Mouse (Mus musculus): ENCODE measurements around the gene Adra2b. TPM values are rescaled to one million over a fixed set of nuclear protein-coding genes. Genes with fewer than 3 reads are reported as not detected.

The Adra2b gene
- 0.18 and 0.41 TPM in 2 replicates for polyA plus RNA-seq (2015; fragmentation: Nextera tagmentation; extraction: Ambion mirVana)

DNA sequence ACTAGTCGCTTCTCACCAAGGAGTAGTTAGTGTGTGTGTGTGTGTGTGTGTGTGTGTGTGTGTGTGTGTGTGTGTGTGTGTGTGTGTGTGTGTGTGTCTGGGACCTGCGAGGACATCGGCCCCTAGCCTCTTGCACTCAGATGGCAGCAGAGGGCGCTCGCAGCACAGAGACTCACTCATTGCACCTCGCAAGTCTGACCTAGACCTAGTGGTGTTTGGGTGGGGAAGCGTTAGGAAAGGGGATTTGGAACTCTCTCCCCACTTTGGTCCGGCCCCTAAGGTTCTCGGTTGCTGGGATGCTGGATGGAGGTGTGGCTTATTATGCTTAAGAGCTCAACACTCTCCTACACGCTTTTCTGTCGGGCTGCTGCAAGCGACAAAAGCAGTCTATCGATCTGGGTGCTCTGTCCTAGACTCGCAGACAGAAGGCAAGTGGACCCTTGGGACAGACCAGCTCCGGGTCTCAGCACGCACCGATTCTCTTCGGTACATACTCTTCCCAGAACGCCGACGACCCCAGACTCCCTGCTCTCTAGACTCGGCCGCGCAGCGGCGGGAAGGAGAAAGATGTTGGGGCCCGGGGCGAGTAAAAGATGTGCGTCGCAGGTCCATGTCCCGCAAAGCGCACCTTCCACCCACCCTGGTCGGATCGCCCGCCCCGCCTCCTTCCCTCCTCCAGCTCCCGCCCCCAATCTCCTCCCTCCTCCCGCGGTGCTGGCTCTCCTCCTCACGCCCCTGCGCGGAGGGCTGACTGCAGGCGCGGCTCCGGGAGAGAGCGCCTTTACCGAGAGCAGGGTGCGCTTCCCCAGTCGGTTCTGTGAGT lies at the start of gene Adra2b:
Gene Adra2b, plus strand, starts transcription at position 750 of the 823 bp plus-strand sequence.
- peak within 1 kb of the TSS; percentile 41 for H3K4me3 ChIP-seq
- no peaks in the 10 kb centered on the region for H3K9me3 ChIP-seq
- peak within 1 kb of the TSS; percentile 74 for H3K4me2 ChIP-seq
- WGBS, result under 1% methylated on average over 47 of the region's 49 CpGs
- peaks cover 70% of the 10 kb centered on the region for H3K27me3 ChIP-seq
- no peak within 1 kb of the TSS for H3K9ac ChIP-seq
- H3K4me1 ChIP-seq, result peaks cover 16% of the 10 kb centered on the region
- no peak within 1 kb of the TSS for H3K27ac ChIP-seq
- H3K36me3 ChIP-seq, result no peaks in the 10 kb centered on the region
- peak; percentile 67; the same call in 1 of the 2 replicates for ATAC-seq (ENCODE audit: borderline replicate concordance, extremely low read depth, low FRiP score, low TSS enrichment)

DNA sequence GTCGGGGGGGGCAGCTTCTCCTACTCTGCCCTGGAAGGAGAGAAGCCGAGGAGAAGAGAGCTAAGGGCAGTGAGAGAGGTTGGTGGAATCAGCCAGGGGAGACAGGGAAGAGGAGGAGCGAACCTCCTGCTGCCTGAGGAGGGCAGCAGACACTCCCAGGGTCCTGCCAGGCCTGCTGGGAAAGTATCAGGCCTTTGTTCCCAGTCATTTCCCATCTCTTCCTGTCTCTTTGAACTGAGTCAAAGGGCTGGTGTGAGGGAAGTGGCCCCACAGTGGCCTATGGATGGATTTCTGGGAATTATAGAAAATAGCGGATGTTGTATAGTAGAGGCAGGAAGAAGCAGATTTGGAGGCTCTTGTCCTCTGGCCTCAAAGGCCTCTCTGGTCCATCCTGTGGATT lies 49.1 kb upstream of the Adra2b start:
- Histone ChIP-seq H3K4me2 (no peak overlapping the region), H3K9me3 (no peaks in the 10 kb centered on the region), H3K4me3 (no peak overlapping the region), H3K4me1 (no peaks in the 10 kb centered on the region), H3K27ac (peak overlapping the region; percentile 70), H3K9ac (no peak overlapping the region), H3K36me3 (no peaks in the 10 kb centered on the region), H3K27me3 (no peaks in the 10 kb centered on the region)
- 0 out of 2 replicates have a peak, but pooled peaks have one; percentile 35 for ATAC-seq (ENCODE audit: borderline replicate concordance, extremely low read depth, low FRiP score, low TSS enrichment)
- WGBS, result 44% methylated on average over 4 of the region's 4 CpGs

DNA sequence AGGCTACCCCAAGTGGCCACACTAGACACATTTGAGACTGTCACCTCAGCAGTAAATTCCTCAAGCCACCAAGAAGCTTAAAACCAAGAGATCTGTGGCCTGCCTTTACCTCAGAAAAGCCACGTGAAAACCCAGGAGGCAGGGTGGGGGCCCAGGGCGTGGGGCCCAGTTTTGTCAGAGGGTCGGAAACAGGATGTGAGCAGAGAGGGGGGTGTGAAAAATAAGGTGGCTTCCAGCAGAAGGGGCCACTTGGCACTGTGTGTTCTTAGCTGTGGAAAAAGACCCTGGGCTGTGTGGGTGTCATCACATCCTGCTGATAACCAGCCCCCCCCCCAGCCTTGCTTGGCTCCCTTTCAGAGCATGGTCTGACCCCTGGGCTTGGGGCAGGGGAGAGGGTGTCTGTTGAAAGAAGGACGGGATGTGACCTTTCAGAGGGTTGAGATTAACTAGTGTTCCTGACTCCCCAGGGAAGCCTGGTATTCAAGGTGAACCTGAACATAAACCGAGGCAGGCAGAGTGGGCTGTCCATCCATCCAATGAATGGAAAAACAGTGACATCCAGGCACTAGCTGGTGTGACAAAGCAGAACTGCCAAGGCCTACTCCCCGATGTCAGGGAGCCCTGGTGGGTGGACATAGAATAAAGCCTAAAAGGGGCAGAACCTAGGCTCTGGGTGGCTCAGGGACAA lies 48.4 kb upstream of the Adra2b start:
- Histone ChIP-seq H3K27ac (peak overlapping the region; percentile 70), H3K9ac (no peak overlapping the region), H3K9me3 (no peaks in the 10 kb centered on the region), H3K4me2 (no peak overlapping the region), H3K4me3 (no peak overlapping the region), H3K27me3 (no peaks in the 10 kb centered on the region), H3K36me3 (no peaks in the 10 kb centered on the region), H3K4me1 (no peaks in the 10 kb centered on the region)
- ATAC-seq (ENCODE audit: borderline replicate concordance, extremely low read depth, low FRiP score, low TSS enrichment), result no peak
- 43% methylated on average over 6 of the region's 6 CpGs for WGBS

DNA sequence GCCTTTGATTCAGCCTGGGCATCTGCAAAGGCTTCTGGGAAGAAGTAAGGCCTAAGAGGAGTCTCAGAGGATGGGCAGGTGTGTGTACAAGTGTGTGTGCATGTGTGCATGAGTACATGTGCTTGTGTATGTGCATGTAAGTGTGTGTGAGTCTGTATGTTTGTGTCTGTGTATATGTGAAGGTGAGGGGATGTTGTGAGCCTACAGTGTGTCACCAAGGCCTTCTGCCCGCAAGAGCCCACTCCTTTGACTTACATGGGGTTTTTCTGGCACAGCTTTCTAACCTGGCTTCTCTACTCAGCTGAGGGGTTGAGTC lies 47.9 kb upstream of the Adra2b start:
- Histone ChIP-seq H3K4me2 (no peak overlapping the region), H3K4me1 (no peaks in the 10 kb centered on the region), H3K27ac (no peak overlapping the region), H3K27me3 (no peaks in the 10 kb centered on the region), H3K36me3 (no peaks in the 10 kb centered on the region), H3K9me3 (no peaks in the 10 kb centered on the region), H3K4me3 (no peak overlapping the region), H3K9ac (no peak overlapping the region)
- 95% methylated on average over 1 of the region's 1 CpGs for WGBS
- ATAC-seq (ENCODE audit: borderline replicate concordance, extremely low read depth, low FRiP score, low TSS enrichment), result no peak

DNA sequence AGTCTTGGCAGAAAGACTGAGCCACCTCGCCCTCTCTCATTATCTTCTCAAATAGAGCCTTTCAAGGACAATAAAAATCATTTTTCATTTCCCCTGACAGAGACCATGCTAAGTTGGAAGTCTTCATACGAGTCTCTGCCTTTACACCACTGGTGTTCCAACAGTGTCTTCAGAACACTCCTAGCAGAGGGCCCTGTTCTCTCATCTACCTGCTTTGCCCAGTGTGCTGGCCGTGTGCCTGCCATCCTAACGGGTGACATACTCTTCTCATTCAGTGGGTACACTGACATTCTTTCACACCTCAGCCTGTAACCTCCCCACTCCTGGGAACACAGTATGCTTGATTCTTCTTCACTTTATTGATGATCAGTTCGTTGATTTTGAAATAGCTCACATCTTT lies 46.6 kb upstream of the Adra2b start:
- Histone ChIP-seq H3K4me1 (no peaks in the 10 kb centered on the region), H3K4me3 (no peak overlapping the region), H3K9ac (no peak overlapping the region), H3K4me2 (no peak overlapping the region), H3K9me3 (no peaks in the 10 kb centered on the region), H3K27ac (no peak overlapping the region), H3K27me3 (no peaks in the 10 kb centered on the region), H3K36me3 (no peaks in the 10 kb centered on the region)
- 69% methylated on average over 5 of the region's 5 CpGs for WGBS
- ATAC-seq (ENCODE audit: borderline replicate concordance, extremely low read depth, low FRiP score, low TSS enrichment), result no peak

DNA sequence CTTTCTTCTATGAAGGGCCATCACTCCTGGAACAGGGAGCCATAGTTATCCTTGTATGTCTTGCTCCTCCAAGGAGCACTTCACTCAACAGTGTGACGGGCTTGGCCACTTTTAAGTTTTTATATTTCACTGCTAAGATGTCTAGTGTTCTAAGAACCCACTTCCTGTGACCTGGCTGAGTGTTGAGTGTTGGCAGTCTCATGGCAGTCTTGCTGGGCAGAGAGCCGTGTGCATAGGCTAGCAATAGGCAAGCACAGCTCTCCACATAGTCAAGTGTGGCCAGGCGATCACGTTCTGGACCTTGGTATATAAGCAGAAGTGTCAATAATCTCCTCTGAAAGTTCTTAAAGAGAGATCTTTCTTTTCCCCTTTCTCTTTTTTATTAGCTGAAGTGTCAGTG lies 44.9 kb upstream of the Adra2b start:
- H3K9ac ChIP-seq, result no peak overlapping the region
- H3K27me3 ChIP-seq, result no peaks in the 10 kb centered on the region
- no peak overlapping the region for H3K4me3 ChIP-seq
- no peak overlapping the region for H3K27ac ChIP-seq
- H3K36me3 ChIP-seq, result no peaks in the 10 kb centered on the region
- 61% methylated on average over 4 of the region's 4 CpGs for WGBS
- no peak overlapping the region for H3K4me2 ChIP-seq
- H3K4me1 ChIP-seq, result no peaks in the 10 kb centered on the region
- no peaks in the 10 kb centered on the region for H3K9me3 ChIP-seq
- no peak for ATAC-seq (ENCODE audit: borderline replicate concordance, extremely low read depth, low FRiP score, low TSS enrichment)

DNA sequence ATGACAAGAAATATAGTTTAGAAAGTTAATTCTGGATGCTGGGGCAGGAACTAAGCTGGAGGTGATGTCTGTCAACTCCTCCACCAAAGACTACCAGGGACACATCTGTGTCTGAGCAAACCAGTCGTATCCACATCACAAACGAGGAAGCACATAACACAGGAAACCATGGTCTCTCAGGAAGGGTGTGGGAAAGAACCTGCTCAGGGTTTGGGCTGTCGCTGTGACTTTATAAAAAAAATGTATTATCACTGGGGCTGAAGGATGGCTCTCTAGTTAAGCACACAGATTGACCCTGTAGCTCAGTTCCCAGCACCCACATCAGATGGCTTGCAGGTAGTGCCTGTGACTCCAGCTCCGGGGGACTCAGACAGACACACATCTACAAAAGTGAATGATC lies 43.9 kb upstream of the Adra2b start:
- no peak overlapping the region for H3K4me2 ChIP-seq
- no peaks in the 10 kb centered on the region for H3K4me1 ChIP-seq
- no peak overlapping the region for H3K4me3 ChIP-seq
- no peak overlapping the region for H3K27ac ChIP-seq
- H3K36me3 ChIP-seq, result no peaks in the 10 kb centered on the region
- no peaks in the 10 kb centered on the region for H3K9me3 ChIP-seq
- WGBS, result 58% methylated on average over 4 of the region's 4 CpGs
- no peak for ATAC-seq (ENCODE audit: borderline replicate concordance, extremely low read depth, low FRiP score, low TSS enrichment)
- H3K9ac ChIP-seq, result no peak overlapping the region
- H3K27me3 ChIP-seq, result no peaks in the 10 kb centered on the region

DNA sequence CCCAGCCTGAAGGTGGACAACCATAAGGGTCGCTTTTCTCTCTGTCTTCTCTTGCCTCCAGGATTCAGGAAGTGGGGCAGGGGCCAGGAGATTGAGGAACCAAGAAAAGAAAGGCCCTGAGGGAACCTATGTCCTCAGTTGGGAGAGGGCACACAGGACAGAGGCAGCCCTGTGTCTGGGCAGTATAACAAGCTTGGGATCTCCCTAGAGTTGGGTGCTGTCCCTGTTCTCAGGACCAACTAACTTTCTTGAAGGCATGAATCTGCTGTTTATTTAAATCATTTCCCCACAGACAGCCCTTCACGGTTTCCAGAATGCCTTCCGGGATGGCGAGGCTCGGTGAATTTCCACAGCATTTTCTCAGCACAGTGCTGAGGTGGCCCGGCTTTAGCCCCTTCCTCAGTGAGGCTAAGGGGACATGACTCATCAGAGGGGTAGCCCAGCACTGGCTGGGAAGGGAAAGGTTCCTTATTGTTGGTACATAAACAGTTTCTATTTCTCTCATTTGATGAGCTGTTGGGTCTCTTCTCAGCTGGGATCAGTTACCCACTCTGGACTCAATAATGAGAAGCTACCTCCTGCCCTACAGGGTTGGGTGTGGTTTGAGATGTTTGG lies 40.2 kb upstream of the Adra2b start:
- Histone ChIP-seq H3K4me3 (no peak overlapping the region), H3K4me1 (no peaks in the 10 kb centered on the region), H3K9me3 (no peaks in the 10 kb centered on the region), H3K4me2 (no peak overlapping the region), H3K27ac (no peak overlapping the region), H3K9ac (no peak overlapping the region), H3K36me3 (no peaks in the 10 kb centered on the region), H3K27me3 (no peaks in the 10 kb centered on the region)
- no peak for ATAC-seq (ENCODE audit: borderline replicate concordance, extremely low read depth, low FRiP score, low TSS enrichment)
- 75% methylated on average over 6 of the region's 6 CpGs for WGBS

DNA sequence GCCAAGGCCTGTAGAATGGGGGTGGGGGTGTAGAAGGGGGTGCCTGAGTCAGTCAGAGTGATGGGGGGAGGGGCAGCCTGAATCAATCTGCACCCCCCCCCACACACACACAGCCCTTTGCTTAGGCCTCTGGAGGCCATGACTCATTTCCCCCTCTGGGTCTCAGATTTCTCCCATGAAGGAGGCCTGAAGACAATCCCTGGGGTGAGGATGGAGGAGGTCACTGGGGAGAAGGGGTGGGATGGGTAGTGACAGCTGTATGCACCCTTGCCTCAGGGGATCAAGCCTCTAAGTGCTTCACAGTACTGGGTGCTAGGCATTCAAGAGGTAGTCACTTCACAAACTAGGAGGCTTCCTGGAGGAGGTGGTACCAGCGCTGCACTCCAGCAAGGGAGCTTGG lies 39.3 kb upstream of the Adra2b start:
- Histone ChIP-seq H3K27ac (no peak overlapping the region), H3K9me3 (no peaks in the 10 kb centered on the region), H3K4me3 (no peak overlapping the region), H3K9ac (no peak overlapping the region), H3K4me2 (no peak overlapping the region), H3K36me3 (no peaks in the 10 kb centered on the region), H3K4me1 (no peaks in the 10 kb centered on the region), H3K27me3 (no peaks in the 10 kb centered on the region)
- no peak for ATAC-seq (ENCODE audit: borderline replicate concordance, extremely low read depth, low FRiP score, low TSS enrichment)
- WGBS, result 78% methylated on average over 1 of the region's 1 CpGs

DNA sequence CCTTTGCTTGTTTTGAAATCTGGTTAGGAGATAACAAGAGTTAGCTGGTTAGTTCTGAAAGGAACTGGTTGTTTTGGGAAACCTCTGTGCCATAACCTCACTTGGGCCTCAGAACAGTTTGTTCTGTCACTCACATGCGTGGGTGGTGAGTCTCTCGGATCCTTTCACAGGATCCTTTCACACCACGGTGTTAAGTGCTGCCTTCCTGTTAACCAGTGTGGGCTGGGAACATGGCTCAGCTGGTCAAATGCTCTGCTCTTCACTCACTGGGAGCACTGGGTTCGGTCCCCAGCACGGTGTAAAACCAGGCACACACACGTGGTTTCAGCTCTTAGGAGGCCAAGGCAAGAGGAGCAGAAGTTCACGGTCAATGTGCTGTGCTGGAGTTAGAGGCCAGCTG lies 38.6 kb upstream of the Adra2b start:
- no peak for ATAC-seq (ENCODE audit: borderline replicate concordance, extremely low read depth, low FRiP score, low TSS enrichment)
- Histone ChIP-seq H3K4me2 (no peak overlapping the region), H3K27me3 (no peaks in the 10 kb centered on the region), H3K4me3 (no peak overlapping the region), H3K9ac (no peak overlapping the region), H3K27ac (no peak overlapping the region), H3K36me3 (no peaks in the 10 kb centered on the region), H3K4me1 (no peaks in the 10 kb centered on the region), H3K9me3 (no peaks in the 10 kb centered on the region)
- WGBS, result 49% methylated on average over 7 of the region's 7 CpGs

DNA sequence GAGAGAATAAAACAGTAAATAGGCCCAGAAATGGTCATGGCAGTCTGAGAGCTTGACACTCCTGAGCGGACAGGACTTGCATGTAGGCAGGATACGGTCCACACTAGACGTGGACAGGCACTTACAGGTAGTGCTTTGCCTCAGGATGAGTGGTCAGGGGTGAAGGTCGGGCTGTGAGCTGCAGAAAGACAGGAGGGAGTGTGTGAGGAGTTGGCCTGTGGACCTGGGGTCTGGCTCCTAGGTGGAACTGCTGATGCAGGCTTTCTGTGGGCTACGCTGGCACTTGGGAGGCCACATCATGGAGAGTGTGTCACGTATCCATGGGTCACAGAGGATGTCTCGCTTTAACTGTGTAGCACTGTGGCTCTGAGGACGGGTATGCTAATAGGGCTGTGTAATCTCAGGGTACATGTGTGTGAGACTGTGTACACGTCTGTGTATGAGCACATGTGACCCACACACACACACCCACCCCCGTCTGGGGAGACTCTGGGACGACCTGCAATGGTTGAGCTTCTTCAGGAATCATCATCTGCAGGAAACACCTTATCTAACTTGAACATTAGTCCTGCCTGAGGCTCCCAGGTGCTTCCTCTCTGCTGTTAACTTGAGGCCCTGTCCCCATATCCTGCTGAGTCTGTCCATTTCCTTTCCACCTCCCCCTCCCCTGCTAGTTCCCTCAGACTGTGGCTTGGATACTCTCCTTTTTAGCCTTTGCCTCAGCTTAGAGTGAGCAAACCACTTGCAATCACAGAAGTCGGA lies 34.7 kb upstream of the Adra2b start:
- 57% methylated on average over 12 of the region's 12 CpGs for WGBS
- no peak overlapping the region for H3K9ac ChIP-seq

More for the DNA sequence above, 34.7 kb upstream of the Adra2b start:
- H3K4me1 ChIP-seq, result no peaks in the 10 kb centered on the region
- H3K9me3 ChIP-seq, result no peaks in the 10 kb centered on the region
- no peak overlapping the region for H3K4me3 ChIP-seq
- no peaks in the 10 kb centered on the region for H3K36me3 ChIP-seq
- ATAC-seq (ENCODE audit: borderline replicate concordance, extremely low read depth, low FRiP score, low TSS enrichment), result peak; percentile 60
- H3K4me2 ChIP-seq, result no peak overlapping the region
- H3K27ac ChIP-seq, result peak overlapping the region; percentile 66
- no peaks in the 10 kb centered on the region for H3K27me3 ChIP-seq
